Mouse (Mus musculus) forebrain, embryonic 12.5 days (tissue): ENCODE data around the gene Ramp1. TPM values are rescaled to one million over a fixed set of nuclear protein-coding genes. Genes with fewer than 3 reads are reported as not detected.

Source experiments
- ATAC-seq: fragments of 200-750 bp; cut with Nextera tagmentation; 2 replicates; pipeline ENCODE4 v1.8.0; 2017; ENCODE audit warnings: moderate TSS enrichment; ENCODE audit not compliant: low FRiP score
- H3K27ac ChIP-seq: fragments of 300-500 bp; sonication (generic); 2 replicates; pipeline ENCODE4 v1.5.1; 2016; ENCODE audit warnings: mild to moderate bottlenecking
- H3K27me3 ChIP-seq: fragments of 300-500 bp; sonication (generic); 2 replicates; pipeline ENCODE4 v1.6.1; 2016; ENCODE audit warnings: mild to moderate bottlenecking
- H3K36me3 ChIP-seq: fragments of 300-500 bp; sonication (generic); replicated peaks from 2 replicates; pipeline ENCODE4 v1.6.1; 2016; ENCODE audit warnings: mild to moderate bottlenecking
- H3K4me1 ChIP-seq: fragments of 300-500 bp; sonication (generic); 2 replicates; pipeline ENCODE4 v1.6.1; 2016
- H3K4me2 ChIP-seq: fragments of 300-500 bp; sonication (generic); 2 replicates; pipeline ENCODE4 v1.6.1; 2016; ENCODE audit warnings: mild to moderate bottlenecking, moderate library complexity
- H3K4me3 ChIP-seq: fragments of 300-500 bp; sonication (generic); replicated peaks from 2 replicates; pipeline ENCODE4 v1.5.1; 2016; ENCODE audit warnings: mild to moderate bottlenecking
- H3K9ac ChIP-seq: fragments of 300-500 bp; sonication (generic); 2 replicates; pipeline ENCODE4 v1.6.1; 2016; ENCODE audit warnings: mild to moderate bottlenecking
- H3K9me3 ChIP-seq: fragments of 300-500 bp; sonication (generic); 2 replicates; pipeline ENCODE4 v1.6.1; 2016
- WGBS: fragments of 180-500 bp; shearing (Covaris S2); methylation state at CpG from one replicate; pipeline ENCODE4 v1.1.7; 2016; 5-methylcytosine and 5-hydroxymethylcytosine counted together
- polyA plus RNA-seq: library from polyadenylated mRNA; unstranded; fragments of >200 nt; fragmentation: Nextera tagmentation; extraction: Ambion mirVana; gene quantifications from 2 replicates; pipeline ENCODE4 v1.2.1, GENCODE M21; 2016

Gene Ramp1
- polyA plus RNA-seq, 1 experiment from 2014 or later, result 0.26 TPM

- Histone ChIP-seq H3K36me3 (peaks cover 3% of the 10 kb centered on the region; the same call in 1 of the 2 replicates), H3K27ac (peak within 1 kb of the TSS; percentile 88), H3K4me3 (peak within 1 kb of the TSS; percentile 99), H3K27me3 (no peaks in the 10 kb centered on the region), H3K4me2 (peak within 1 kb of the TSS; percentile 93), H3K9me3 (no peaks in the 10 kb centered on the region), H3K9ac (peak within 1 kb of the TSS; percentile 99), H3K4me1 (peaks cover 25% of the 10 kb centered on the region)
- WGBS, result under 1% methylated on average over 43 of the region's 43 CpGs
- ATAC-seq, result peak; percentile 99
Observed at GRCm38 (mm10) chr1:91249564-91250414, 70.2 kb downstream of the Ramp1 start, which contains the start of gene Ube2f. Ube2f (plus strand) TSS chr1:91250304.

- Histone ChIP-seq H3K27ac (peak overlapping the region; percentile 88), H3K4me3 (peak overlapping the region; percentile 99), H3K27me3 (no peaks in the 10 kb centered on the region), H3K36me3 (peaks cover 3% of the 10 kb centered on the region; the same call in 1 of the 2 replicates), H3K9ac (peak overlapping the region; percentile 99), H3K4me1 (peaks cover 25% of the 10 kb centered on the region), H3K4me2 (peak overlapping the region; percentile 93), H3K9me3 (no peaks in the 10 kb centered on the region)
- peak; percentile 9 for ATAC-seq
- WGBS, result under 1% methylated on average over 67 of the region's 70 CpGs
Observed at GRCm38 (mm10) chr1:91250415-91251147, 71.0 kb downstream of the Ramp1 start.

- ATAC-seq, result no peak
- Histone ChIP-seq H3K27ac (no peak overlapping the region), H3K27me3 (no peaks in the 10 kb centered on the region), H3K4me1 (peaks cover 25% of the 10 kb centered on the region), H3K36me3 (peaks cover 3% of the 10 kb centered on the region; the same call in 1 of the 2 replicates), H3K4me3 (peak overlapping the region; percentile 99), H3K9me3 (no peaks in the 10 kb centered on the region), H3K9ac (peak overlapping the region; percentile 99), H3K4me2 (peak overlapping the region; percentile 93)
- 55% methylated on average over 5 of the region's 5 CpGs for WGBS
Observed at GRCm38 (mm10) chr1:91251148-91251650, 71.6 kb downstream of the Ramp1 start.

GRCm38 (mm10) chr1:91251927-91252326 lies 72.3 kb downstream of the Ramp1 start:
- peaks cover 3% of the 10 kb centered on the region; the same call in 1 of the 2 replicates for H3K36me3 ChIP-seq
- peak overlapping the region; percentile 93; the same call in 1 of the 2 replicates for H3K4me2 ChIP-seq
- WGBS, result 70% methylated on average over 8 of the region's 8 CpGs
- H3K27ac ChIP-seq, result no peak overlapping the region
- ATAC-seq, result no peak
- no peak overlapping the region for H3K9ac ChIP-seq
- H3K4me3 ChIP-seq, result no peak overlapping the region
- no peaks in the 10 kb centered on the region for H3K27me3 ChIP-seq
- peaks cover 25% of the 10 kb centered on the region for H3K4me1 ChIP-seq
- no peaks in the 10 kb centered on the region for H3K9me3 ChIP-seq

GRCm38 (mm10) chr1:91257918-91258317 lies 78.3 kb downstream of the Ramp1 start:
- ATAC-seq, result no peak
- H3K4me3 ChIP-seq, result no peak overlapping the region
- no peak overlapping the region for H3K9ac ChIP-seq

GRCm38 (mm10) chr1:91259794-91260193 lies 80.2 kb downstream of the Ramp1 start:
- no peak overlapping the region for H3K4me3 ChIP-seq
- ATAC-seq, result no peak
- 91% methylated on average over 5 of the region's 5 CpGs for WGBS
- no peak overlapping the region for H3K4me2 ChIP-seq
- H3K27ac ChIP-seq, result no peak overlapping the region
- H3K27me3 ChIP-seq, result no peaks in the 10 kb centered on the region
- H3K9ac ChIP-seq, result no peak overlapping the region
- H3K36me3 ChIP-seq, result 0 out of 2 replicates have a peak, but pooled peaks cover 4% of the 10 kb centered on the region
- H3K4me1 ChIP-seq, result no peaks in the 10 kb centered on the region
- no peaks in the 10 kb centered on the region for H3K9me3 ChIP-seq

More at GRCm38 (mm10) chr1:91257918-91258317, 78.3 kb downstream of the Ramp1 start:
- Histone ChIP-seq H3K27me3 (no peaks in the 10 kb centered on the region), H3K36me3 (peaks cover 8% of the 10 kb centered on the region; the same call in 1 of the 2 replicates), H3K4me1 (no peaks in the 10 kb centered on the region), H3K27ac (no peak overlapping the region), H3K4me2 (no peak overlapping the region), H3K9me3 (no peaks in the 10 kb centered on the region)

GRCm38 (mm10) chr1:91262508-91262907 lies 82.9 kb downstream of the Ramp1 start:
- ATAC-seq, result no peak

GRCm38 (mm10) chr1:91272260-91272659 lies 92.6 kb downstream of the Ramp1 start:
- 80% methylated on average over 2 of the region's 2 CpGs for WGBS
- H3K27me3 ChIP-seq, result no peaks in the 10 kb centered on the region
- peaks cover 17% of the 10 kb centered on the region for H3K36me3 ChIP-seq
- H3K4me2 ChIP-seq, result no peak overlapping the region
- H3K9ac ChIP-seq, result no peak overlapping the region
- H3K4me1 ChIP-seq, result no peaks in the 10 kb centered on the region
- no peaks in the 10 kb centered on the region for H3K9me3 ChIP-seq
- H3K27ac ChIP-seq, result no peak overlapping the region
- no peak for ATAC-seq
- no peak overlapping the region for H3K4me3 ChIP-seq

More at GRCm38 (mm10) chr1:91262508-91262907, 82.9 kb downstream of the Ramp1 start:
- H3K9ac ChIP-seq, result no peak overlapping the region
- no peaks in the 10 kb centered on the region for H3K4me1 ChIP-seq
- 92% methylated on average over 7 of the region's 7 CpGs for WGBS
- H3K27me3 ChIP-seq, result no peaks in the 10 kb centered on the region
- H3K4me3 ChIP-seq, result no peak overlapping the region
- H3K9me3 ChIP-seq, result no peaks in the 10 kb centered on the region
- peaks cover 20% of the 10 kb centered on the region for H3K36me3 ChIP-seq
- H3K4me2 ChIP-seq, result no peak overlapping the region
- no peak overlapping the region for H3K27ac ChIP-seq

Other genes starting within 250 kb of the Ramp1 start
- not detected in 2 replicates for gene Prlh, start 226.7 kb upstream of the Ramp1 start, polyA plus RNA-seq
- gene Rab17, start 210.2 kb upstream of the Ramp1 start, polyA plus RNA-seq, result 0.21 TPM in 1 of 2 replicates, not detected in the other
- gene Lrrfip1, start 181.1 kb upstream of the Ramp1 start, polyA plus RNA-seq, result 19.6 and 19.9 TPM in 2 replicates
- gene Rbm44, start 34.7 kb upstream of the Ramp1 start, polyA plus RNA-seq, result 0.28 and 0.31 TPM in 2 replicates
- gene Ube2f, start 70.5 kb downstream of the Ramp1 start, polyA plus RNA-seq, result 75.9 and 78.9 TPM in 2 replicates
- gene Scly, start 118.5 kb downstream of the Ramp1 start, polyA plus RNA-seq, result 11.1 and 12.0 TPM in 2 replicates
- gene Espnl, start 142.3 kb downstream of the Ramp1 start, polyA plus RNA-seq, result 0.04 and 0.10 TPM in 2 replicates
- gene Klhl30, start 171.2 kb downstream of the Ramp1 start, polyA plus RNA-seq, result 0.08 and 0.10 TPM in 2 replicates
- 0.90 and 0.95 TPM in 2 replicates for gene Erfe, start 186.6 kb downstream of the Ramp1 start, polyA plus RNA-seq
- 153 and 163 TPM in 2 replicates for gene Ilkap, start 219.0 kb downstream of the Ramp1 start, polyA plus RNA-seq
- 295 and 297 TPM in 2 replicates for gene Hes6, start 234.2 kb downstream of the Ramp1 start, polyA plus RNA-seq